Mouse (Mus musculus) testis, adult 2 months (tissue): ENCODE results near the gene Omp. TPM values are rescaled to one million over a fixed set of nuclear protein-coding genes. Genes with fewer than 3 reads are reported as not detected.

Experiments
- H3K27ac ChIP-seq: fragments of 200-500 bp; 2 replicates; pipeline ENCODE4 v1.5.1; 2012; ENCODE audit warnings: low read depth, low read length; ENCODE audit not compliant: control insufficient read depth, insufficient read depth
- H3K27me3 ChIP-seq: fragments of 200-500 bp; 2 replicates; pipeline ENCODE4 v1.6.1; 2012; ENCODE audit warnings: mild to moderate bottlenecking, low read length, moderate library complexity; ENCODE audit not compliant: control insufficient read depth, insufficient read depth
- H3K36me3 ChIP-seq: fragments of 200-500 bp; 2 replicates; pipeline ENCODE4 v1.6.1; 2012; ENCODE audit warnings: mild to moderate bottlenecking, low read length; ENCODE audit not compliant: control insufficient read depth, insufficient read depth
- H3K4me1 ChIP-seq: fragments of 200-500 bp; 2 replicates; pipeline ENCODE4 v1.6.1; 2012; ENCODE audit warnings: low read length; ENCODE audit not compliant: control insufficient read depth, insufficient read depth
- H3K4me3 ChIP-seq: fragments of 200-500 bp; 2 replicates; pipeline ENCODE4 v1.5.1; 2012; ENCODE audit warnings: low read depth, mild to moderate bottlenecking, low read length, moderate library complexity, mixed read lengths; ENCODE audit not compliant: control insufficient read depth
- CTCF ChIP-seq: fragments of 200-500 bp; IDR thresholded peaks from 2 replicates; pipeline ENCODE4 v1.5.1; 2012; ENCODE audit warnings: low read depth, mild to moderate bottlenecking, inconsistent platforms, low read length, moderate library complexity; ENCODE audit not compliant: control insufficient read depth, insufficient read depth, insufficient replicate concordance
- POLR2A ChIP-seq: fragments of 200-500 bp; IDR thresholded peaks from 2 replicates; pipeline ENCODE4 v1.6.1; 2012; ENCODE audit warnings: low read depth, mild to moderate bottlenecking, inconsistent platforms, low read length, moderate library complexity; ENCODE audit not compliant: control insufficient read depth
- polyA plus RNA-seq: library from polyadenylated mRNA; depleted of rRNA; stranded (reverse); fragments of >200 nt; gene quantifications from 2 replicates; pipeline ENCODE4 v1.2.3, GENCODE M21; 2012

The Omp gene
- polyA plus RNA-seq, 1 experiment, result 0.11 TPM

DNA sequence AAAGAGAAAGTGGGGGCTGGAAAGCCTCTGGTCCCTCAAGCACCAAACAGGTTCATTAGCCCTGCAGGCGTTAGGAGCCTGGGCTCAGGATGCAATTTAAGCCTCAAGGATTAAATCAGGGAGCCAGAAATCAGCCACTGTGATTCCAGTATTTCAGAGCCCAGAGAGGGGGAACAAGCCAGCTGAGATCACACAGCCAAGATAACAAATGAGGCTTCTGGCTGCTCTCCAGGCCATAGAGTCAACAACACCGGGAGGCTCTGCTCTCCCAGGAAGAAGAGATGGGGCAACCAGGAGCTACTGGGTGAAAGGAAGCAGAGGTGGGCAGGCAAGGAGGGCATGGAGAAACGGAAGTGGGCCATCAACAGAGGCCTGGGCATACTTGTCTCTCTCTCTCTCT, 18.4 kb upstream of the Omp start:
- Histone ChIP-seq H3K36me3 (no peaks in the 10 kb centered on the region), H3K27ac (no peak overlapping the region), H3K4me1 (no peaks in the 10 kb centered on the region), H3K4me3 (no peak overlapping the region), H3K27me3 (no peaks in the 10 kb centered on the region)
- TF ChIP-seq POLR2A (no peak), CTCF (no peak)

DNA sequence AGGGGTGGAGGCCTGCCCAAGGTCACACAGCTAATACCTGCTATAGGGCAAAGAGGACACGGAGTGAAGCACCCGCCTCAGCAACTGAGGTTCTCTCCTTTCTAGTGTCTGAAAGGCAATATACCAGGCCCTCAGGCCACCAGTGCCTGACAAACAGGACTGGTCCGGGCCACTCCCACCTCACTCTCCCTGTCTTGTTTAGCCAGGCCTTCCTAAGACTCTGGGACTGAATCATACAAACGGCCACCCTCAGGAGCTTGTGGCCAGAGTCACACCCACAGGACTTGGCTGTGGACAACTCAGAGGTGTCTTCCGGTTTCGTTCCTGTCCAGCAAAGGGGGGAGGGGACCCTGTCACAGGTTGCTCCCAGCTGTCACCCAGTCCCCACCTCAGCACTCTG, 16.9 kb upstream of the Omp start:
- H3K36me3 ChIP-seq, result no peaks in the 10 kb centered on the region
- no peak overlapping the region for H3K4me3 ChIP-seq
- no peaks in the 10 kb centered on the region for H3K4me1 ChIP-seq
- TF ChIP-seq POLR2A (no peak), CTCF (no peak)
- no peaks in the 10 kb centered on the region for H3K27me3 ChIP-seq
- no peak overlapping the region for H3K27ac ChIP-seq

DNA sequence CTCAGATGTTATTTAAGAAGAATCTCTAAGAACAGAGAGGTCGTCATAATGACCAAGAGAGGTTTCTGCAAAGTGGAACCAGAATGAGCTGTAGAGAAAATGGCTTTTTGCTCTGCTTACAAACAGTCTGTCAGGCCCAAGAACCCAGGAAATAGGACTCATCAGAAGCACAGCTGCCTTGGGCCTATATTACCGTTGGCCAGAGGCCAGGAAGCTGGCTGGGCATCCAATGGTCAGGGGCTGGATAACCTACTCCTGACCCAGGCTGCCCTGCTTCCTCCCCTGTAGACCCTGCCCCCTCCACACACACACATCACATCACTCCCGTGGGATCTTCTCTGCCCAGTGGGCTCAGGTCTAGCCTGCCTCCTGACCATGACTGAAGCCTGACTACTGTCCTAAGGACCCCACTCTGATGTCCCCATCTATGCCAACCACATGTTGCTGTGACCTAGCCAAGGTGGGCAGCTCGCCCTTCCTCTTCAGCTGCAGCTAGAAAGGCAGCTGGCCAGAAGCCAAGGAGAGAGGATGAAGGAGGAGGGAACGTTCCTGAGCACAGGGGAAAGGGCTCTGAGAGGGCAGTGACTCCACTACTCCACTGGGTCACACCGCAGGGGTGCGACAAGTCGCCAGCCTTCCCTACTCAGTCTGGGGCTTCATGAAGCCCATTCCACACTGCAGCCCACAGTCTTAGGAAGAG, 14.9 kb upstream of the Omp start:
- Histone ChIP-seq H3K4me3 (no peak overlapping the region), H3K4me1 (peaks cover 5% of the 10 kb centered on the region), H3K27me3 (no peaks in the 10 kb centered on the region), H3K27ac (no peak overlapping the region), H3K36me3 (no peaks in the 10 kb centered on the region)
- TF ChIP-seq POLR2A, result no peak

DNA sequence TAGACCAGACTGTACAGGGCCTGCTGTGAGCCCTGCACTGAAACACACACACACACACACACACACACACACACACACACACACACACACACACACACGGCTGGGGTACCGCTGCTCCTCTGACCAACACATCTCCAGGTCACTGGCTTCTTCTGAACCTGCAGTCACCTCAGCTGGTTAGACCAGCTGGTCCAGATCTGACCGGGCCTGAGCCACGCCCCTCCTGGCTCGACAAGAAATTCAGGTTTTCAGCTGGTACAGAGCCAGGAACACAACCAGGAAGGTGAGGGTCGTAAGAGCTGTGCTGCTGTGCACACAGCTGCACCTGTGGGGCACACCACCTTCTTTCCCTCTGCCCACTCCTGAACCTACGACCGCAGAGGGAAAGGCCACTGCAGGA, 13.2 kb upstream of the Omp start:
- H3K4me3 ChIP-seq, result no peak overlapping the region
- no peaks in the 10 kb centered on the region for H3K36me3 ChIP-seq
- H3K4me1 ChIP-seq, result peaks cover 5% of the 10 kb centered on the region
- no peak overlapping the region for H3K27ac ChIP-seq
- TF ChIP-seq POLR2A (no peak), CTCF (no peak)
- no peaks in the 10 kb centered on the region for H3K27me3 ChIP-seq

DNA sequence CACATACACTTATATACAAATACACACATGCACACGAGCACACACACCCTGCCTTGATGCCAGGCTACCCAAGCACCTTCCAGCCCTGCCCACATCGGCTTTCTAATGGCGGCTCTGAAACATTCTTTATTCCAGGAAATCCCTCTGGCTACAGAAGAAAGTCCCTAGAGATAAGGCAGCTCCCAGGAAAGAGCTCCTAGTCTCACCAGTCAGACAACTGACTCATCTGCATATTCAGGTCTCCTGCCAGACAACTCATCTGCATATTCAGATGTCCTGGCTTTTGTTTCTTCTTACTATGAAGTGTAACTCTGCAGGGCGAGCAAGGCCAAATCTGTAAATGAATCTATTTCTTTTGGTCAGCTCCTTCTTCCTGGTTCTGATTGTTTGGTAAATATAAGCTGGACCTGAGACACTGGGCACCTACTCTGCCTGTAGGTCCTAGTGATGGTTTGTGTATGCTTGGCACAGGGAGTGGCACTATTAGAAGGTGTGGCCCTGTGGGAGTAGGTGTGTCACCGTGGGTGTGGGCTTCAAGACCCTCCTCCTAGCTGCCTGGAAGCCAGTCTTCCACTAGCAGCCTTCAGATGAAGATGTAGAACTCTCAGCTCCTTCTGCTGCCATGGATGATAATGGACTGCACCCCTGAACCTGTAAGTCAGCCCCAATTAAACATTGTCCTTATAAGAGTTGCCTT, 12.5 kb upstream of the Omp start:
- Histone ChIP-seq H3K36me3 (no peaks in the 10 kb centered on the region), H3K4me1 (peaks cover 5% of the 10 kb centered on the region), H3K27me3 (no peaks in the 10 kb centered on the region), H3K27ac (no peak overlapping the region), H3K4me3 (no peak overlapping the region)
- TF ChIP-seq POLR2A (no peak), CTCF (no peak)

DNA sequence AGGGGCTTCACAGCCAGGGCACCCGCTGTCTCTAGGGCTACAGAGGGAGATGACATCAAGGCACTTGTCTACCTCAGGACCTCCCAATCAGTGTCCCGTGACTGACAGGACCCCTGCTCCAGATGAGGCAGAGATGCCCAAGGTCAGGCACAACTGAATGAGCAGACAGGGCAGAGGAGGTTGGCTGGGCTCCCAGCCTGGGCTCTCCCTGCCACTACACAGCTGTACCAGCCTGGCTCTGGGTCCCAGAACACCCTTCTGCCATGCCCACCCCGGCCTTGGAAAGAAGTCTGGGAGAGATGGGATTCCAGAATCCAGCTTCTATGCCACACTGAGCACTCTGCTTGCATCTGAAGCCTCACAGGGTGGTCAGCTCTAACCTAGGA, 11.0 kb upstream of the Omp start:
- Histone ChIP-seq H3K4me3 (no peak overlapping the region), H3K27ac (no peak overlapping the region), H3K36me3 (no peaks in the 10 kb centered on the region), H3K4me1 (peaks cover 5% of the 10 kb centered on the region), H3K27me3 (no peaks in the 10 kb centered on the region)
- TF ChIP-seq CTCF (no peak), POLR2A (no peak)

DNA sequence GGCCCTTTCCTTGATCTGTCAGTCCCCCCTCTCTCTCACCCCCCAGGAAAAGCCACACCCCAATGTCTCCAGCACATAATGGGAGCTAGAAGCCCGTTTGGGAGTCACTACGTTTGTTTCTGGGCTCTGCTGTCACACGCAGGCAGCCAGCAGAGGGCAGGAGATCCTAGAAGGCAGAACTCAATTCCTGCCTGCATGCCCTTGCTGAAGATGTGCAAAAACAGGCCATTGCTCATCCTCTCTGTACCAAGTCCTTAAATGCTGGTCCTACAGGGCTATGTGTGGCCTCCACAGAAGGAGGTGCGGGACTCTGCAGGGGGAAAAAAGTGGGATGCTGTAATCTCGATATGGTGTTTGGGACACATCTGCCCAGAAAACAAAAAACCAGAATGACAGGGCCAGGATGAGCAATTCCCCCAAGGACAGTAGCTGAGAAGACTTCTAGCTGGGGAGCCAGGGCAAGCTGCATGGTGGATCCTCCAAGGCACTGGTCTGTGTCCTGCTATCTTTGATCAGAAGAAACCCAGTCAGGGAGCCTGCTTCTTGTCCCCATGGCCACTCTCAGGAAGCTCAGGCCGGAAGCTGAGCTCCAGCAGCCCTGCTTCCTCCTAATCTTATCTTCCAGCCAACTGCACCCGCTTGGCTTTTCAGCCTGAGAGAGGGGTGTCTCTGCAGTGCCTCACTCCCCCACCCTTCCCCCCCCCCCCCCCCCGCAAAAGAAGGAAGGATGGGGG, 10.4 kb upstream of the Omp start:
- Histone ChIP-seq H3K36me3 (no peaks in the 10 kb centered on the region), H3K27ac (no peak overlapping the region), H3K4me3 (no peak overlapping the region), H3K4me1 (peaks cover 5% of the 10 kb centered on the region), H3K27me3 (no peaks in the 10 kb centered on the region)
- TF ChIP-seq CTCF (peak; percentile 66; the same call in 1 of the 2 replicates), POLR2A (no peak)
